Mouse (Mus musculus): ENCODE measurements at regions not wholly inside any gene's neighbourhood (a gene's known extent, or its start where the extent isn't known, plus 50 kb on each side); places are given as distances from the start of the nearest gene placed in this dataset.

GRCm38 (mm10) chr4:87702834-87703233 lies 330.3 kb downstream of the Mllt3 start:
- H3K36me3 ChIP-seq (ENCODE audit: control insufficient read depth, insufficient read depth, low read length): no peaks in the 10 kb centered on the region
- H3K27ac ChIP-seq (ENCODE audit: control insufficient read depth, insufficient read depth, low read depth, low read length): no peak overlapping the region
- TF ChIP-seq POLR2A (IDR thresholded peaks at IDR 0.05; ENCODE audit: control insufficient read depth, low read depth, low read length): no peak
- no peak for TF ChIP-seq CTCF (IDR thresholded peaks at IDR 0.05; ENCODE audit: control insufficient read depth, insufficient read depth, insufficient replicate concordance, low read depth, low read length)
- no peaks in the 10 kb centered on the region for H3K4me1 ChIP-seq (ENCODE audit: control insufficient read depth, insufficient read depth, low read length)
- no peak overlapping the region for H3K4me3 ChIP-seq (ENCODE audit: control insufficient read depth, low read depth, low read length)
- H3K27me3 ChIP-seq (ENCODE audit: control insufficient read depth, insufficient read depth, low read length): no peaks in the 10 kb centered on the region

GRCm38 (mm10) chr4:87702290-87702689 lies 330.9 kb downstream of the Mllt3 start:
- TF ChIP-seq POLR2A (IDR thresholded peaks at IDR 0.05; ENCODE audit: control insufficient read depth, low read depth, low read length) (no peak), CTCF (IDR thresholded peaks at IDR 0.05; ENCODE audit: control insufficient read depth, insufficient read depth, insufficient replicate concordance, low read depth, low read length) (no peak)
- Histone ChIP-seq H3K4me3 (ENCODE audit: control insufficient read depth, low read depth, low read length) (no peak overlapping the region), H3K27ac (ENCODE audit: control insufficient read depth, insufficient read depth, low read depth, low read length) (no peak overlapping the region), H3K36me3 (ENCODE audit: control insufficient read depth, insufficient read depth, low read length) (no peaks in the 10 kb centered on the region), H3K27me3 (ENCODE audit: control insufficient read depth, insufficient read depth, low read length) (no peaks in the 10 kb centered on the region), H3K4me1 (ENCODE audit: control insufficient read depth, insufficient read depth, low read length) (no peaks in the 10 kb centered on the region)

- Histone ChIP-seq H3K4me1 (ENCODE audit: control insufficient read depth, insufficient read depth, low read length) (no peaks in the 10 kb centered on the region), H3K27ac (ENCODE audit: control insufficient read depth, insufficient read depth, low read depth, low read length) (no peak overlapping the region), H3K27me3 (ENCODE audit: control insufficient read depth, insufficient read depth, low read length) (no peaks in the 10 kb centered on the region), H3K36me3 (ENCODE audit: control insufficient read depth, insufficient read depth, low read length) (no peaks in the 10 kb centered on the region), H3K4me3 (ENCODE audit: control insufficient read depth, low read depth, low read length) (no peak overlapping the region)
- no peak for TF ChIP-seq POLR2A (IDR thresholded peaks at IDR 0.05; ENCODE audit: control insufficient read depth, low read depth, low read length)
- no peak for TF ChIP-seq CTCF (IDR thresholded peaks at IDR 0.05; ENCODE audit: control insufficient read depth, insufficient read depth, insufficient replicate concordance, low read depth, low read length)
Measured at GRCm38 (mm10) chr4:87701024-87701423, 332.1 kb downstream of the Mllt3 start.

GRCm38 (mm10) chr4:87700508-87700907 lies 332.7 kb downstream of the Mllt3 start:
- Histone ChIP-seq H3K27me3 (ENCODE audit: control insufficient read depth, insufficient read depth, low read length) (no peaks in the 10 kb centered on the region), H3K4me1 (ENCODE audit: control insufficient read depth, insufficient read depth, low read length) (no peaks in the 10 kb centered on the region), H3K36me3 (ENCODE audit: control insufficient read depth, insufficient read depth, low read length) (no peaks in the 10 kb centered on the region), H3K27ac (ENCODE audit: control insufficient read depth, insufficient read depth, low read depth, low read length) (no peak overlapping the region), H3K4me3 (ENCODE audit: control insufficient read depth, low read depth, low read length) (no peak overlapping the region)
- no peak for TF ChIP-seq POLR2A (IDR thresholded peaks at IDR 0.05; ENCODE audit: control insufficient read depth, low read depth, low read length)
- TF ChIP-seq CTCF (IDR thresholded peaks at IDR 0.05; ENCODE audit: control insufficient read depth, insufficient read depth, insufficient replicate concordance, low read depth, low read length): no peak

GRCm38 (mm10) chr4:87699586-87699985 lies 333.6 kb downstream of the Mllt3 start:
- no peaks in the 10 kb centered on the region for H3K4me1 ChIP-seq (ENCODE audit: control insufficient read depth, insufficient read depth, low read length)
- no peaks in the 10 kb centered on the region for H3K27me3 ChIP-seq (ENCODE audit: control insufficient read depth, insufficient read depth, low read length)
- no peak overlapping the region for H3K4me3 ChIP-seq (ENCODE audit: control insufficient read depth, low read depth, low read length)
- H3K36me3 ChIP-seq (ENCODE audit: control insufficient read depth, insufficient read depth, low read length): no peaks in the 10 kb centered on the region
- TF ChIP-seq CTCF (IDR thresholded peaks at IDR 0.05; ENCODE audit: control insufficient read depth, insufficient read depth, insufficient replicate concordance, low read depth, low read length): no peak
- no peak for TF ChIP-seq POLR2A (IDR thresholded peaks at IDR 0.05; ENCODE audit: control insufficient read depth, low read depth, low read length)
- no peak overlapping the region for H3K27ac ChIP-seq (ENCODE audit: control insufficient read depth, insufficient read depth, low read depth, low read length)

GRCm38 (mm10) chr4:87698750-87699149 lies 334.4 kb downstream of the Mllt3 start:
- no peaks in the 10 kb centered on the region for H3K4me1 ChIP-seq (ENCODE audit: control insufficient read depth, insufficient read depth, low read length)
- H3K4me3 ChIP-seq (ENCODE audit: control insufficient read depth, low read depth, low read length): no peak overlapping the region
- no peaks in the 10 kb centered on the region for H3K36me3 ChIP-seq (ENCODE audit: control insufficient read depth, insufficient read depth, low read length)
- H3K27me3 ChIP-seq (ENCODE audit: control insufficient read depth, insufficient read depth, low read length): no peaks in the 10 kb centered on the region
- no peak for TF ChIP-seq POLR2A (IDR thresholded peaks at IDR 0.05; ENCODE audit: control insufficient read depth, low read depth, low read length)
- H3K27ac ChIP-seq (ENCODE audit: control insufficient read depth, insufficient read depth, low read depth, low read length): no peak overlapping the region

GRCm38 (mm10) chr4:87696921-87697320 lies 336.2 kb downstream of the Mllt3 start:
- Histone ChIP-seq H3K27me3 (ENCODE audit: control insufficient read depth, insufficient read depth, low read length) (no peaks in the 10 kb centered on the region), H3K27ac (ENCODE audit: control insufficient read depth, insufficient read depth, low read depth, low read length) (no peak overlapping the region), H3K4me3 (ENCODE audit: control insufficient read depth, low read depth, low read length) (no peak overlapping the region), H3K4me1 (ENCODE audit: control insufficient read depth, insufficient read depth, low read length) (no peaks in the 10 kb centered on the region), H3K36me3 (ENCODE audit: control insufficient read depth, insufficient read depth, low read length) (no peaks in the 10 kb centered on the region)
- TF ChIP-seq CTCF (IDR thresholded peaks at IDR 0.05; ENCODE audit: control insufficient read depth, insufficient read depth, insufficient replicate concordance, low read depth, low read length) (no peak), POLR2A (IDR thresholded peaks at IDR 0.05; ENCODE audit: control insufficient read depth, low read depth, low read length) (no peak)

- Histone ChIP-seq H3K27ac (ENCODE audit: control insufficient read depth, insufficient read depth, low read depth, low read length) (no peak overlapping the region), H3K4me3 (ENCODE audit: control insufficient read depth, low read depth, low read length) (no peak overlapping the region), H3K27me3 (ENCODE audit: control insufficient read depth, insufficient read depth, low read length) (no peaks in the 10 kb centered on the region), H3K4me1 (ENCODE audit: control insufficient read depth, insufficient read depth, low read length) (no peaks in the 10 kb centered on the region), H3K36me3 (ENCODE audit: control insufficient read depth, insufficient read depth, low read length) (no peaks in the 10 kb centered on the region)
- no peak for TF ChIP-seq CTCF (IDR thresholded peaks at IDR 0.05; ENCODE audit: control insufficient read depth, insufficient read depth, insufficient replicate concordance, low read depth, low read length)
- no peak for TF ChIP-seq POLR2A (IDR thresholded peaks at IDR 0.05; ENCODE audit: control insufficient read depth, low read depth, low read length)
Measured at GRCm38 (mm10) chr4:87695811-87696210, 337.4 kb downstream of the Mllt3 start.
